Mouse (Mus musculus) ES-E14 (cell line): ENCODE measurements around the gene Rsad2.

Experiments used
- CHD2 ChIP-seq: IDR thresholded peaks from 2 replicates; pipeline ENCODE4 v1.6.1; 2014; ENCODE audit warnings: mild to moderate bottlenecking, low read depth, low read length, inconsistent platforms
- HCFC1 ChIP-seq: IDR thresholded peaks from 2 replicates; pipeline ENCODE4 v1.6.1; 2012; ENCODE audit warnings: low read length, inconsistent platforms, borderline replicate concordance; ENCODE audit not compliant: insufficient read depth
- MAFK ChIP-seq: IDR thresholded peaks from 2 replicates; pipeline ENCODE4 v1.6.1; 2014; ENCODE audit warnings: mild to moderate bottlenecking, low read depth, low read length, inconsistent platforms; ENCODE audit not compliant: insufficient read depth
- ZC3H11A ChIP-seq: IDR thresholded peaks from 2 replicates; pipeline ENCODE4 v1.6.1; 2012; ENCODE audit warnings: low read depth, mild to moderate bottlenecking, inconsistent platforms, low read length, borderline replicate concordance
- ZNF384 ChIP-seq: IDR thresholded peaks from 2 replicates; pipeline ENCODE4 v1.6.1; 2012; ENCODE audit warnings: low read depth, low read length, inconsistent platforms

DNA sequence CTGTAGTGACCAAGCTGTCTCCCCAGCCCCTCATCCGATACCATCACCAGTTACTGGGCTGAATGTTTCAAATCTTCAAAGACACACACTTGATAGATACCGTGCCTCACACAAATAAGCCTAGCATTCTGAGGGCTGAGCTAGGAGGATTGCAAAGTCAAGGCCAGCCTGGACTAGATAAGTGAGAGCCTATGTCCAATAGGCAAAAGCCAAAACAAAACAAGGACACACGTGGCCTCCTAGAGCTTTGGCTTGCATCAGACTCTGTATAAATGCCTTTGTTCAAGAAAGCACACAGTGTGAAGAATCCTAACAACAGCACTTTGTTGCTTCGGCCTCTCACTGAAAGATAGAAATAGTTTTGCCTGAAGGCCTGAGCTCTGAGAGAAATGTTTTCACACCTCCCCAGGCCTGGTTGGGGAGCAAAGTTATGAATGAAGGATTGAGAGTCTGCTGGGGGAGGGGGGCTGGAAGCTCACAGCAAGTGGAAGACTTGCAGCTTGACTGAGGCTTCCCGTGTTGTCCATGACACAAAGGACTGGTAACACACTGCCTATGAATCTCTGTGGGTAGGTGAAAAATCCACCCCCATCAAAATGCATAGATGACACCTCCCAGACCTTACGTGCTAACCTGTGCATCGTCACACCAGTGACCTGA is 39.5 kb downstream of the Rsad2 start:
- no peak for TF ChIP-seq HCFC1
- TF ChIP-seq ZNF384: no peak
- no peak for TF ChIP-seq CHD2
- no peak for TF ChIP-seq ZC3H11A
- TF ChIP-seq MAFK: no peak
